Mouse (Mus musculus) neural tube, embryonic 14.5 days (tissue): ENCODE data around the gene Dexi. TPM values are rescaled to one million over a fixed set of nuclear protein-coding genes. Genes with fewer than 3 reads are reported as not detected.

Experiments used
- ATAC-seq: fragments of 200-750 bp; cut with Nextera tagmentation; 2 replicates; pipeline ENCODE4 v1.8.0; 2017; ENCODE audit warnings: low read depth, mild to moderate bottlenecking, moderate TSS enrichment, moderate library complexity
- H3K27ac ChIP-seq: fragments of 300-500 bp; sonication (generic); 2 replicates; pipeline ENCODE4 v1.5.1; 2014; ENCODE audit warnings: low read depth, mild to moderate bottlenecking, control low read depth, low read length, moderate library complexity, mixed read lengths
- H3K27me3 ChIP-seq: fragments of 300-500 bp; sonication (generic); 2 replicates; pipeline ENCODE4 v1.6.1; 2014; ENCODE audit warnings: low read length; ENCODE audit not compliant: control insufficient read depth, insufficient read depth
- H3K36me3 ChIP-seq: fragments of 300-500 bp; sonication (generic); 2 replicates; pipeline ENCODE4 v1.6.1; 2014; ENCODE audit warnings: low read length, mixed read lengths; ENCODE audit not compliant: control insufficient read depth, insufficient read depth
- H3K4me1 ChIP-seq: fragments of 300-500 bp; sonication (generic); 2 replicates; pipeline ENCODE4 v1.6.1; 2014; ENCODE audit warnings: low read length; ENCODE audit not compliant: control insufficient read depth, insufficient read depth
- H3K4me2 ChIP-seq: fragments of 300-500 bp; sonication (generic); 2 replicates; pipeline ENCODE4 v1.6.1; 2014; ENCODE audit warnings: mild to moderate bottlenecking, low read depth, low read length, control low read depth
- H3K4me3 ChIP-seq: fragments of 300-500 bp; sonication (generic); 2 replicates; pipeline ENCODE4 v1.5.1; 2014; ENCODE audit warnings: low read depth, low read length, control low read depth, mixed read lengths
- H3K9ac ChIP-seq: fragments of 300-500 bp; sonication (generic); replicated peaks from 2 replicates; pipeline ENCODE4 v1.6.1; 2014; ENCODE audit warnings: low read depth, mild to moderate bottlenecking, control low read depth, low read length, mixed read lengths
- H3K9me3 ChIP-seq: fragments of 300-500 bp; sonication (generic); 2 replicates; pipeline ENCODE4 v1.6.1; 2016; ENCODE audit warnings: low read length; ENCODE audit not compliant: control insufficient read depth
- WGBS: fragments of 180-500 bp; shearing (Covaris S2); extraction: QIAGEN DNeasy Blood & Tissue Kit; methylation state at CpG from one replicate; pipeline ENCODE4 v1.1.7; 2014; 5-methylcytosine and 5-hydroxymethylcytosine counted together
- polyA plus RNA-seq: library from polyadenylated mRNA; unstranded; fragments of >200 nt; fragmentation: Nextera tagmentation; extraction: Ambion mirVana; gene quantifications from 2 replicates; pipeline ENCODE4 v1.2.1, GENCODE M21; 2014

The Dexi gene
- polyA plus RNA-seq, 1 experiment from 2014 or later: 26.9 TPM

- Histone ChIP-seq H3K4me2 (no peak overlapping the region), H3K36me3 (peaks cover 6% of the 10 kb centered on the region), H3K9ac (no peak overlapping the region), H3K4me1 (no peaks in the 10 kb centered on the region), H3K4me3 (no peak overlapping the region), H3K27ac (no peak overlapping the region), H3K27me3 (no peaks in the 10 kb centered on the region), H3K9me3 (no peaks in the 10 kb centered on the region)
- no peak for ATAC-seq
- WGBS: 94% methylated on average over 4 of the region's 4 CpGs
Observed at GRCm38 (mm10) chr16:10530179-10530578, 12.7 kb downstream of the Dexi start.

DNA sequence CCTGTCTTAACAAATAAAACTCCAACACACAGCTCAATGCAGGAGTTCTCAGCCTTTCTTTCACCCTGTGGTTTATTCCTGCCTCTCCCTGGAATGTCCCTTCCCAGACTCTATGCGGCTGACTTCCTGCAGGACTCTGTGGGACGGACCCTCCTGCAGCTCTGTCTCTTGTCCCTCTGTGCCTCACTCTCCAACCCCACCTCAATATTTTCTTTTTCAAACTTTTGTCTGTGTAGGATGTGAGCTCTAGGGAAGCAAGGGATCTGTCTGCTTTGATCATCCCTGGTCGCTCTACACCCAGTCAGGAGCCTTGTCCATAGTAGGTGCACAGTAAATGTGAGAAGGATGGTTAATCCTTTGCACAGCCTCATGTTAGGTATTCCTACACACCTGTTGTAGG lies 14.5 kb downstream of the Dexi start:
- Histone ChIP-seq H3K27me3 (no peaks in the 10 kb centered on the region), H3K9ac (no peak overlapping the region), H3K4me2 (no peak overlapping the region), H3K4me3 (no peak overlapping the region), H3K9me3 (no peaks in the 10 kb centered on the region), H3K36me3 (peaks cover 6% of the 10 kb centered on the region), H3K27ac (no peak overlapping the region), H3K4me1 (no peaks in the 10 kb centered on the region)
- WGBS: 92% methylated on average over 3 of the region's 3 CpGs
- no peak for ATAC-seq

- WGBS: 82% methylated on average over 6 of the region's 6 CpGs
- Histone ChIP-seq H3K4me1 (no peaks in the 10 kb centered on the region), H3K36me3 (peaks cover 6% of the 10 kb centered on the region), H3K27me3 (no peaks in the 10 kb centered on the region), H3K4me2 (no peak overlapping the region), H3K4me3 (no peak overlapping the region), H3K9ac (no peak overlapping the region), H3K27ac (no peak overlapping the region), H3K9me3 (no peaks in the 10 kb centered on the region)
- no peak for ATAC-seq
Observed at GRCm38 (mm10) chr16:10527046-10527644, 15.7 kb downstream of the Dexi start.

DNA sequence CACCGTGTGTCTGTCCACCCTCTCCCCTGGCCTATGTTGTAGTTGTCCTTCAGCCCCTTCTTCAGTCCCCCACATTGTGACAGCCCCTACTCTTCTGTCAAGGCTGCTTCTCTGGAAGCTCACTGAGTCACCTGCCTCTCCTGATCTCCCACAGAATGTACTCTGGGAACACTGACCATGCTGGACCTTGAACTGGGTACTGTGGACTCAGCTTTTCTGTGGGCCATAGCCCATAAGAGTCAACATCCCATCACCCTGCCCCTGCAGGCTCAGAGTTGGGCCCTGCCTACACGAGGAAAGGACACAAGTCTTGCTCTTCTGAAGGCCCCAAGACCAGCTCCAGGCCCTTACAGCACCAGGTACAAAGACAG lies 17.3 kb downstream of the Dexi start:
- Histone ChIP-seq H3K4me2 (no peak overlapping the region), H3K9me3 (no peaks in the 10 kb centered on the region), H3K4me3 (no peak overlapping the region), H3K27me3 (no peaks in the 10 kb centered on the region), H3K4me1 (no peaks in the 10 kb centered on the region), H3K27ac (no peak overlapping the region), H3K9ac (no peak overlapping the region), H3K36me3 (peaks cover 4% of the 10 kb centered on the region)
- WGBS: 61% methylated on average over 2 of the region's 2 CpGs
- ATAC-seq: no peak

GRCm38 (mm10) chr16:10524866-10525609 lies 17.8 kb downstream of the Dexi start:
- no peaks in the 10 kb centered on the region for H3K4me1 ChIP-seq
- H3K9me3 ChIP-seq: no peaks in the 10 kb centered on the region
- H3K27ac ChIP-seq: no peak overlapping the region
- no peak overlapping the region for H3K4me3 ChIP-seq
- H3K27me3 ChIP-seq: no peaks in the 10 kb centered on the region
- H3K9ac ChIP-seq: no peak overlapping the region
- no peak overlapping the region for H3K4me2 ChIP-seq
- H3K36me3 ChIP-seq: no peaks in the 10 kb centered on the region
- WGBS: 79% methylated on average over 4 of the region's 4 CpGs
- no peak for ATAC-seq

- Histone ChIP-seq H3K9ac (no peak overlapping the region), H3K27ac (no peak overlapping the region), H3K4me3 (no peak overlapping the region), H3K9me3 (no peaks in the 10 kb centered on the region), H3K27me3 (no peaks in the 10 kb centered on the region), H3K4me2 (no peak overlapping the region), H3K36me3 (no peaks in the 10 kb centered on the region), H3K4me1 (no peaks in the 10 kb centered on the region)
- WGBS: 91% methylated on average over 8 of the region's 8 CpGs
- no peak for ATAC-seq
Observed at GRCm38 (mm10) chr16:10523650-10524049, 19.2 kb downstream of the Dexi start.

DNA sequence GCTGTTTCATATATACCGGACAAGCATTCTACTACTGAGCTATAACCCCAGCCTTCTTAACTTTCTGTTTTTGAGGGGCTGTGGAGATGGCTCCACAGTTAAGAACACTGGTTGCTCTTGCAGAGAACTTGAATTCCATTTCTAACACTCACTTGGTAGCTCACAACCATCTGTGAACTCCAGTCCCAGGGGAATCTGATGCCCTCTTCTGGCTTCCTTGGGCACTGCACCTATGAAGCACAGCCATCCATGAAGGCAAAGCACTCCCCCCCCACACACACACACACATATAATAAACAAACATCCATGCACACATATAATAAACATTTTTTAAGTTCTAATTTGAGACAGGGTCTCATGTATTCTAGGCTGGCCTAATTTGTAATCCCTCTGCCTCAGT lies 20.0 kb downstream of the Dexi start:
- 88% methylated on average over 1 of the region's 1 CpGs for WGBS
- H3K9me3 ChIP-seq: no peaks in the 10 kb centered on the region
- H3K4me3 ChIP-seq: no peak overlapping the region
- H3K27me3 ChIP-seq: no peaks in the 10 kb centered on the region
- H3K4me1 ChIP-seq: no peaks in the 10 kb centered on the region
- no peak overlapping the region for H3K4me2 ChIP-seq
- ATAC-seq: no peak
- no peaks in the 10 kb centered on the region for H3K36me3 ChIP-seq
- no peak overlapping the region for H3K9ac ChIP-seq
- H3K27ac ChIP-seq: no peak overlapping the region

- H3K27me3 ChIP-seq: no peaks in the 10 kb centered on the region
- peak; percentile 85; the same call in 1 of the 2 replicates for ATAC-seq
- WGBS: 42% methylated on average over 2 of the region's 2 CpGs
- no peak overlapping the region for H3K9ac ChIP-seq
- H3K9me3 ChIP-seq: no peaks in the 10 kb centered on the region
- no peak overlapping the region for H3K27ac ChIP-seq
- no peaks in the 10 kb centered on the region for H3K36me3 ChIP-seq
- H3K4me1 ChIP-seq: no peaks in the 10 kb centered on the region
- no peak overlapping the region for H3K4me3 ChIP-seq
- no peak overlapping the region for H3K4me2 ChIP-seq
Observed at GRCm38 (mm10) chr16:10520908-10521614, 21.8 kb downstream of the Dexi start.

DNA sequence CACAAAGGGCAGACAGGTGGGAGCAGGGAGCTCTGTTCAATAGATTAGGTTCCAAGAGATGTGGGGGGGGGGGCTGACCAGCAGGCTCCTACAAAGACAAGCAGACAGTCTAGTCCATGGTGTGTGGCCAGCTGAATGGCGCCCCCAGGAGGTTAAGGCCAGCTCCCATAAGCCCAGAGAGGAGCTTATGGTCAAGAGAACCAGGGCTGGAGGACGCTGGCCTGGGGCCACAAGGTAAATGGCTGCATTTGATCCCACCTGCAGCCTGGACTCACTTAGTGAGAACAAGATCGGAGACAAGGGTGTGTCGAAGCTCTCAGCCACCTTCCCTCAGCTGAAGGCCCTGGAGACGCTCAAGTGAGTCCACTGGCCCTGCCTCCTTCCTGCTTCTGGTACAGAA lies 24.8 kb downstream of the Dexi start:
- H3K4me1 ChIP-seq: no peaks in the 10 kb centered on the region
- no peak for ATAC-seq
- no peak overlapping the region for H3K4me2 ChIP-seq

More for the DNA sequence above, 24.8 kb downstream of the Dexi start:
- H3K27me3 ChIP-seq: no peaks in the 10 kb centered on the region
- H3K9me3 ChIP-seq: no peaks in the 10 kb centered on the region
- no peaks in the 10 kb centered on the region for H3K36me3 ChIP-seq
- H3K9ac ChIP-seq: no peak overlapping the region
- WGBS: 54% methylated on average over 5 of the region's 5 CpGs
- no peak overlapping the region for H3K27ac ChIP-seq
- no peak overlapping the region for H3K4me3 ChIP-seq
